Mouse (Mus musculus): ENCODE results near the gene Hypk.

Gene Hypk

GRCm38 (mm10) chr2:121452990-121453389, at the start of gene Hypk:
TSS of gene Hypk (plus strand) at chr2:121453290.
- no peak for DNase-seq

GRCm38 (mm10) chr2:121403296-121403695, 49.8 kb upstream of the Hypk start:
- no peak for DNase-seq

- peak; percentile 11 for DNase-seq
These were observed 44.9 kb upstream of the Hypk start for GRCm38 (mm10) chr2:121408160-121408559.

- peak; percentile 8 for DNase-seq
These were observed 40.2 kb upstream of the Hypk start for GRCm38 (mm10) chr2:121412843-121413386.

- DNase-seq = peak; percentile 97
These were observed 39.6 kb upstream of the Hypk start, which contains the start of the genes Pdia3 and Catsper2 for GRCm38 (mm10) chr2:121413387-121414042. TSS of gene Pdia3 (plus strand) at chr2:121413775. TSS of gene Catsper2 (minus strand) at chr2:121413792.

- DNase-seq = peak; percentile 30
These were observed 38.9 kb upstream of the Hypk start for GRCm38 (mm10) chr2:121414139-121414685.

- DNase-seq = no peak
These were observed 38.0 kb upstream of the Hypk start for GRCm38 (mm10) chr2:121415103-121415502.

- DNase-seq = no peak
These were observed 37.5 kb upstream of the Hypk start for GRCm38 (mm10) chr2:121415591-121415990.

- no peak for DNase-seq
These were observed 36.7 kb upstream of the Hypk start for GRCm38 (mm10) chr2:121416356-121416755.

- DNase-seq = no peak
These were observed 34.6 kb upstream of the Hypk start for GRCm38 (mm10) chr2:121418476-121418875.

GRCm38 (mm10) chr2:121423166-121423565, 29.9 kb upstream of the Hypk start:
- DNase-seq = no peak

- DNase-seq = no peak
These were observed 27.2 kb upstream of the Hypk start for GRCm38 (mm10) chr2:121425890-121426289.

GRCm38 (mm10) chr2:121434854-121435253, 18.2 kb upstream of the Hypk start:
- no peak for DNase-seq

GRCm38 (mm10) chr2:121439746-121440145, 13.3 kb upstream of the Hypk start:
- no peak for DNase-seq

GRCm38 (mm10) chr2:121440834-121441605, 12.1 kb upstream of the Hypk start:
- DNase-seq = no peak

GRCm38 (mm10) chr2:121441800-121442199, 11.3 kb upstream of the Hypk start:
- no peak for DNase-seq

- no peak for DNase-seq
These were observed 10.6 kb upstream of the Hypk start for GRCm38 (mm10) chr2:121442259-121443067.

- DNase-seq = no peak
These were observed 10.1 kb upstream of the Hypk start for GRCm38 (mm10) chr2:121443068-121443349.

- DNase-seq = no peak
These were observed 8.9 kb upstream of the Hypk start, which contains the start of gene Ell3 for GRCm38 (mm10) chr2:121444178-121444577. TSS of gene Ell3 (minus strand) at chr2:121444278.

- no peak for DNase-seq
These were observed 8.0 kb upstream of the Hypk start for GRCm38 (mm10) chr2:121445117-121445516.

GRCm38 (mm10) chr2:121446506-121446905, 6.6 kb upstream of the Hypk start:
- DNase-seq = no peak

- DNase-seq = no peak
These were observed 6.1 kb upstream of the Hypk start for GRCm38 (mm10) chr2:121447006-121447405.

GRCm38 (mm10) chr2:121448136-121448535, 5.0 kb upstream of the Hypk start:
- DNase-seq = no peak
